Mouse (Mus musculus) heart, embryonic 15.5 days (tissue): ENCODE results near the gene Mcub. TPM values are rescaled to one million over a fixed set of nuclear protein-coding genes. Genes with fewer than 3 reads are reported as not detected.

Experiments
- ATAC-seq: fragments of 200-750 bp; cut with Nextera tagmentation; replicated peaks from 2 replicates; pipeline ENCODE4 v1.8.0; 2017; ENCODE audit warnings: low read depth, moderate TSS enrichment; ENCODE audit not compliant: insufficient number of reproducible peaks, insufficient read depth, low FRiP score
- H3K27ac ChIP-seq: fragments of 300-500 bp; sonication (generic); 2 replicates; pipeline ENCODE4 v1.5.1; 2015; ENCODE audit warnings: mild to moderate bottlenecking, inconsistent platforms
- H3K27me3 ChIP-seq: fragments of 300-500 bp; sonication (generic); 2 replicates; pipeline ENCODE4 v1.6.1; 2015; ENCODE audit warnings: inconsistent platforms
- H3K36me3 ChIP-seq: fragments of 300-500 bp; sonication (generic); 2 replicates; pipeline ENCODE4 v1.6.1; 2015; ENCODE audit warnings: mild to moderate bottlenecking, inconsistent platforms
- H3K4me1 ChIP-seq: fragments of 300-500 bp; sonication (generic); replicated peaks from 2 replicates; pipeline ENCODE4 v1.6.1; 2015; ENCODE audit warnings: inconsistent platforms
- H3K4me2 ChIP-seq: fragments of 300-500 bp; sonication (generic); 2 replicates; pipeline ENCODE4 v1.6.1; 2015; ENCODE audit warnings: inconsistent platforms, mild to moderate bottlenecking, moderate library complexity
- H3K4me3 ChIP-seq: fragments of 300-500 bp; sonication (generic); 2 replicates; pipeline ENCODE4 v1.5.1; 2015; ENCODE audit warnings: mild to moderate bottlenecking, inconsistent platforms
- H3K9ac ChIP-seq: fragments of 300-500 bp; sonication (generic); 2 replicates; pipeline ENCODE4 v1.6.1; 2015; ENCODE audit warnings: mild to moderate bottlenecking, inconsistent platforms
- H3K9me3 ChIP-seq: fragments of 300-500 bp; sonication (generic); replicated peaks from 2 replicates; pipeline ENCODE4 v1.6.1; 2016; ENCODE audit warnings: inconsistent platforms
- WGBS: fragments of 180-500 bp; shearing (Covaris S2); methylation state at CpG from one replicate; pipeline ENCODE4 v1.1.7; 2015; ENCODE audit warnings: mixed read lengths; 5-methylcytosine and 5-hydroxymethylcytosine counted together
- polyA plus RNA-seq: library from polyadenylated mRNA; unstranded; fragments of >200 nt; fragmentation: Nextera tagmentation; extraction: Ambion mirVana; gene quantifications from 2 replicates; pipeline ENCODE4 v1.2.1, GENCODE M21; 2015

Mcub gene
- polyA plus RNA-seq, 1 experiment from 2014 or later, result 4.4 TPM

- H3K4me1 ChIP-seq, result 0 out of 2 replicates have a peak, but pooled peaks cover 3% of the 10 kb centered on the region
- H3K36me3 ChIP-seq, result 0 out of 2 replicates have a peak, but pooled peaks cover 8% of the 10 kb centered on the region
Measured at GRCm38 (mm10) chr3:129893143-129893542, 76.9 kb downstream of the Mcub start.

GRCm38 (mm10) chr3:129892003-129892402 is 78.0 kb downstream of the Mcub start:
- no peak overlapping the region for H3K27ac ChIP-seq
- WGBS, result 89% methylated on average over 5 of the region's 5 CpGs
- no peak overlapping the region for H3K9ac ChIP-seq
- H3K4me1 ChIP-seq, result 0 out of 2 replicates have a peak, but pooled peaks cover 3% of the 10 kb centered on the region
- no peak overlapping the region for H3K4me3 ChIP-seq
- no peaks in the 10 kb centered on the region for H3K9me3 ChIP-seq
- H3K36me3 ChIP-seq, result 0 out of 2 replicates have a peak, but pooled peaks cover 8% of the 10 kb centered on the region
- H3K27me3 ChIP-seq, result no peaks in the 10 kb centered on the region
- ATAC-seq, result no peak
- H3K4me2 ChIP-seq, result no peak overlapping the region

More at GRCm38 (mm10) chr3:129893143-129893542, 76.9 kb downstream of the Mcub start:
- H3K9ac ChIP-seq, result no peak overlapping the region
- WGBS, result 93% methylated on average over 3 of the region's 3 CpGs
- no peaks in the 10 kb centered on the region for H3K9me3 ChIP-seq
- ATAC-seq, result no peak
- no peak overlapping the region for H3K27ac ChIP-seq
- H3K4me3 ChIP-seq, result no peak overlapping the region
- no peaks in the 10 kb centered on the region for H3K27me3 ChIP-seq
- H3K4me2 ChIP-seq, result no peak overlapping the region

GRCm38 (mm10) chr3:129887779-129888517 is 82.1 kb downstream of the Mcub start:
- no peaks in the 10 kb centered on the region for H3K9me3 ChIP-seq
- no peaks in the 10 kb centered on the region for H3K27me3 ChIP-seq
- WGBS, result 79% methylated on average over 13 of the region's 13 CpGs
- no peak overlapping the region for H3K4me2 ChIP-seq
- H3K9ac ChIP-seq, result no peak overlapping the region
- H3K27ac ChIP-seq, result no peak overlapping the region
- no peak overlapping the region for H3K4me3 ChIP-seq
- H3K4me1 ChIP-seq, result peaks cover 6% of the 10 kb centered on the region; the same call in 1 of the 2 replicates
- ATAC-seq, result no peak
- H3K36me3 ChIP-seq, result 0 out of 2 replicates have a peak, but pooled peaks cover 8% of the 10 kb centered on the region

GRCm38 (mm10) chr3:129886430-129886829 is 83.6 kb downstream of the Mcub start:
- no peaks in the 10 kb centered on the region for H3K27me3 ChIP-seq
- no peak for ATAC-seq
- no peak overlapping the region for H3K4me3 ChIP-seq
- 0 out of 2 replicates have a peak, but pooled peaks cover 3% of the 10 kb centered on the region for H3K36me3 ChIP-seq
- H3K4me1 ChIP-seq, result peaks cover 6% of the 10 kb centered on the region
- H3K9me3 ChIP-seq, result no peaks in the 10 kb centered on the region
- no peak overlapping the region for H3K27ac ChIP-seq
- no peak overlapping the region for H3K4me2 ChIP-seq
- WGBS, result 78% methylated on average over 5 of the region's 5 CpGs
- no peak overlapping the region for H3K9ac ChIP-seq

- Histone ChIP-seq H3K27ac (no peak overlapping the region), H3K9ac (no peak overlapping the region), H3K4me1 (peaks cover 9% of the 10 kb centered on the region), H3K9me3 (no peaks in the 10 kb centered on the region), H3K27me3 (no peaks in the 10 kb centered on the region), H3K4me2 (no peak overlapping the region), H3K4me3 (no peak overlapping the region), H3K36me3 (0 out of 2 replicates have a peak, but pooled peaks cover 3% of the 10 kb centered on the region)
- WGBS, result 40% methylated on average over 9 of the region's 9 CpGs
- ATAC-seq, result no peak
Measured at GRCm38 (mm10) chr3:129885577-129885976, 84.4 kb downstream of the Mcub start.

GRCm38 (mm10) chr3:129880925-129881593 is 88.9 kb downstream of the Mcub start:
- peak overlapping the region; percentile 15; the same call in 1 of the 2 replicates for H3K27ac ChIP-seq
- H3K4me2 ChIP-seq, result no peak overlapping the region; the same call in 1 of the 2 replicates
- WGBS, result 56% methylated on average over 8 of the region's 8 CpGs

GRCm38 (mm10) chr3:129879913-129880312 is 90.1 kb downstream of the Mcub start:
- Histone ChIP-seq H3K27me3 (no peaks in the 10 kb centered on the region), H3K36me3 (no peaks in the 10 kb centered on the region), H3K9me3 (no peaks in the 10 kb centered on the region), H3K4me1 (peaks cover 13% of the 10 kb centered on the region), H3K4me2 (peak overlapping the region; percentile 91), H3K27ac (no peak overlapping the region; the same call in 1 of the 2 replicates), H3K4me3 (peak overlapping the region; percentile 63), H3K9ac (no peak overlapping the region)
- no peak for ATAC-seq
- WGBS, result 81% methylated on average over 2 of the region's 2 CpGs

More at GRCm38 (mm10) chr3:129880925-129881593, 88.9 kb downstream of the Mcub start:
- Histone ChIP-seq H3K9ac (no peak overlapping the region), H3K4me1 (peaks cover 19% of the 10 kb centered on the region), H3K36me3 (no peaks in the 10 kb centered on the region), H3K27me3 (no peaks in the 10 kb centered on the region), H3K4me3 (no peak overlapping the region), H3K9me3 (no peaks in the 10 kb centered on the region)
- no peak for ATAC-seq

GRCm38 (mm10) chr3:129879131-129879757 is 90.8 kb downstream of the Mcub start:
- H3K4me3 ChIP-seq, result peak overlapping the region; percentile 63
- no peaks in the 10 kb centered on the region for H3K36me3 ChIP-seq
- ATAC-seq, result peak; percentile 63
- peak overlapping the region; percentile 91 for H3K4me2 ChIP-seq
- H3K4me1 ChIP-seq, result peaks cover 13% of the 10 kb centered on the region
- no peaks in the 10 kb centered on the region for H3K9me3 ChIP-seq
- peak overlapping the region; percentile 74 for H3K27ac ChIP-seq
- peak overlapping the region; percentile 65 for H3K9ac ChIP-seq
- no peaks in the 10 kb centered on the region for H3K27me3 ChIP-seq
- under 1% methylated on average over 25 of the region's 25 CpGs for WGBS

- no peaks in the 10 kb centered on the region for H3K9me3 ChIP-seq
- WGBS, result under 1% methylated on average over 65 of the region's 66 CpGs
- no peaks in the 10 kb centered on the region for H3K36me3 ChIP-seq
- peaks cover 13% of the 10 kb centered on the region for H3K4me1 ChIP-seq
- peak within 1 kb of the TSS; percentile 74 for H3K27ac ChIP-seq
- peak within 1 kb of the TSS; percentile 63 for H3K4me3 ChIP-seq
- H3K4me2 ChIP-seq, result peak within 1 kb of the TSS; percentile 91
- no peaks in the 10 kb centered on the region for H3K27me3 ChIP-seq
- peak; percentile 89 for ATAC-seq
- peak within 1 kb of the TSS; percentile 65 for H3K9ac ChIP-seq
Measured at GRCm38 (mm10) chr3:129878405-129879021, 91.5 kb downstream of the Mcub start, which contains the start of gene Pla2g12a. Gene Pla2g12a, plus strand, starts transcription at chr3:129878606.

DNA sequence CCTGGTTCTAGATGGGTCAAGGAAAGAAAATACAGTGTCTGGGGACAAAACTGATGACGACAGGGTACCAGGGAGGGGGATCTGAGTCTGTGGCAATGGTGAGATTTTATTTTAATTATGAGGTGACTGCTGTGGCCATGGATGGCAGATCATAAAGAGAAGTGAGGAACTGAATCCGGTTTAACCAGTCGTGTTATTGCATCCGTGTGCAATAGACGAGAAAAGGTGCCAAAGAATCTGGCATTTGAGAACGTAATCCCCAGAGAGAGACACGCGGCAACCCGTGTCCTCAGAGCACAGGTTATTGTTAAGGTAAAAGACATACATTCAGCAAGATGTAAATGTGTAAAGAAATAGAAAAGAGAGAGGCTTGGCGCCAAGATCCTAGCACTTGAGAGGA is 92.7 kb downstream of the Mcub start:
- WGBS, result 87% methylated on average over 10 of the region's 10 CpGs
- Histone ChIP-seq H3K4me1 (peaks cover 13% of the 10 kb centered on the region), H3K9me3 (no peaks in the 10 kb centered on the region), H3K36me3 (no peaks in the 10 kb centered on the region), H3K27me3 (no peaks in the 10 kb centered on the region), H3K9ac (no peak overlapping the region), H3K27ac (no peak overlapping the region), H3K4me2 (no peak overlapping the region), H3K4me3 (no peak overlapping the region)
- ATAC-seq, result no peak
